Mouse (Mus musculus) kidney, adult 2 months (tissue): ENCODE data around the gene Leng1. TPM values are rescaled to one million over a fixed set of nuclear protein-coding genes. Genes with fewer than 3 reads are reported as not detected.

Experiments
- DNase-seq: peaks from one replicate; pipeline ENCODE4 v3.0.0; 2021
- H3K27ac ChIP-seq: fragments of 200-500 bp; 2 replicates; pipeline ENCODE4 v1.5.1; 2012; ENCODE audit warnings: low read depth, low read length, control low read depth, inconsistent platforms; ENCODE audit not compliant: insufficient read depth
- H3K27me3 ChIP-seq: fragments of 200-500 bp; replicated peaks from 2 replicates; pipeline ENCODE4 v1.6.1; 2012; ENCODE audit warnings: mild to moderate bottlenecking, moderate library complexity, low read length, inconsistent platforms; ENCODE audit not compliant: control insufficient read depth, insufficient read depth
- H3K36me3 ChIP-seq: fragments of 200-500 bp; 2 replicates; pipeline ENCODE4 v1.6.1; 2012; ENCODE audit warnings: mild to moderate bottlenecking, moderate library complexity, low read length, inconsistent platforms; ENCODE audit not compliant: control insufficient read depth, insufficient read depth
- H3K4me1 ChIP-seq: fragments of 200-500 bp; 2 replicates; pipeline ENCODE4 v1.6.1; 2011; ENCODE audit warnings: low read length; ENCODE audit not compliant: control insufficient read depth, insufficient read depth
- H3K4me3 ChIP-seq: fragments of 200-500 bp; 2 replicates; pipeline ENCODE4 v1.5.1; 2011; ENCODE audit warnings: mild to moderate bottlenecking, low read depth, low read length, control low read depth; ENCODE audit not compliant: insufficient read depth
- CTCF ChIP-seq: fragments of 200-500 bp; conservative IDR thresholded peaks from 2 replicates; pipeline ENCODE4 v1.5.1; 2011; ENCODE audit warnings: low read depth, mild to moderate bottlenecking, control low read depth, low read length, moderate library complexity, mixed read lengths; ENCODE audit not compliant: insufficient read depth, insufficient read length
- POLR2A ChIP-seq: fragments of 200-500 bp; IDR thresholded peaks from one replicate; pipeline ENCODE4 v1.6.1; 2011; ENCODE audit warnings: low read depth, low read length, control low read depth
- WGBS: fragments of 180-500 bp; shearing (Covaris S2); methylation state at CpG from one replicate; pipeline ENCODE4 v1.1.7; 2018; 5-methylcytosine and 5-hydroxymethylcytosine counted together
- polyA plus RNA-seq: library from polyadenylated mRNA; depleted of rRNA; stranded (reverse); fragments of >200 nt; gene quantifications from 2 replicates; pipeline ENCODE4 v1.2.3, GENCODE M21; 2012

The Leng1 gene
- polyA plus RNA-seq, 1 experiment: 6.8 TPM

DNA sequence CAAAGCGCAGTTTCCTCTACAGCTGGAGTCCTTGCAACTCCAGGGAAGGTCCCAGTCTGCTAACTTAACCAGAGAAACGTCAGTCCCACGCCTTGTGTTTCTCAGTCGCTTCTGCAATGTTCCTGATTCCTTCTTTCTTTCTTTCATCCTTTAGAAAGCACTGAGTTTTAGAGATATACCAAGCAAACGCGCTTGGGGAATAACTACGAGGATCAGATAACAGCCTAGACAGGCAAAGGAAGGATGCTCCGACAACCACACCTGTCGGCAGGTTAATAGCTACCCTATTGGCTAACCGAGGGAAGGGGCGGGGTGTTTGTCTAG, 21.3 kb downstream of the Leng1 start:
- H3K36me3 ChIP-seq: no peaks in the 10 kb centered on the region
- WGBS: 2% methylated on average over 11 of the region's 11 CpGs
- DNase-seq: no peak

DNA sequence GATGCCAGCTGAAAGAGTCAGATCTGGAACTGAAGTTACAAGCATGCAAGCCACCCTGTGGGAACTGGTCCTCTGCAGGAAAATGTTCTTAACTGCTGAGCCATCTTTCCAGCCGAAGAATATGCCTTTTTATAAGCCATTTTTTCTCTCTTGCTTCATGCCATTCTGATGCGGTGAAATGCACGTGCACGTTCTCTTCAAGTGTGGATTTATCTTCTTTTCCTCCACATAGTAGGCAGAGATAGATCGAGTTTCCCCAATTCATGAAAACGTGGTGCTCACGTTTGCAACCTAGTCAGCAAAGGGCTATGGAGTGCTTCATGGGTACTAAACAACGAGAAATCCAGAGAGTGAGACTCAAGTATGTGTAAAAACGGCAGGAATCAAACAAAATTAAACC, 21.8 kb downstream of the Leng1 start:
- H3K36me3 ChIP-seq: no peaks in the 10 kb centered on the region

More for the DNA sequence above, 21.3 kb downstream of the Leng1 start:
- Histone ChIP-seq H3K27me3 (no peaks in the 10 kb centered on the region), H3K4me1 (peaks cover 14% of the 10 kb centered on the region), H3K27ac (no peak overlapping the region), H3K4me3 (peak overlapping the region; percentile 23)
- TF ChIP-seq CTCF (no peak), POLR2A (no peak)

DNA sequence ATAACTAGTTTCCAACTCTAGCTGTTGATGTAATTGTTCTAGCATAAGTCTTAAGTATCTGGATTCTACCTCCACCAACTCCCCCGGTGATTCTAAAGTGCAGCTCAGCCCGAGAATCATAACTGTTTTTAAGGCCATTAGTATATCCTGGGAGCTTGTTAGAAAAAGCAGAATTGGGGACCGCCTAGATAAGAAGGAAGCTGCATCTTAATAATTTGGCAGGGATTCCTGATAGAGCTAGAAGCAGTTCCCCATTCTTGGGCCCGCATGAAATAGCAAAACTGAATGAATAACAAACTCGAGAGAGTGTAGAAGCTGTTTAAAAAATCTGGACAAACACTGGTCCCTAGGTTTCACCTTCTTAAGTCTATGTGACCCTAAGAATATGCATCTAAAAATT, 22.2 kb downstream of the Leng1 start:
- no peak overlapping the region for H3K4me3 ChIP-seq
- H3K27me3 ChIP-seq: no peaks in the 10 kb centered on the region
- no peak for DNase-seq
- 57% methylated on average over 5 of the region's 5 CpGs for WGBS
- TF ChIP-seq POLR2A (no peak), CTCF (no peak)
- no peak overlapping the region for H3K27ac ChIP-seq
- H3K36me3 ChIP-seq: no peaks in the 10 kb centered on the region
- H3K4me1 ChIP-seq: peaks cover 14% of the 10 kb centered on the region

More for the DNA sequence above, 21.8 kb downstream of the Leng1 start:
- TF ChIP-seq CTCF: no peak
- no peak for TF ChIP-seq POLR2A
- Histone ChIP-seq H3K4me3 (no peak overlapping the region), H3K4me1 (peaks cover 14% of the 10 kb centered on the region), H3K27me3 (no peaks in the 10 kb centered on the region), H3K27ac (no peak overlapping the region)
- 13% methylated on average over 9 of the region's 9 CpGs for WGBS
- no peak for DNase-seq

DNA sequence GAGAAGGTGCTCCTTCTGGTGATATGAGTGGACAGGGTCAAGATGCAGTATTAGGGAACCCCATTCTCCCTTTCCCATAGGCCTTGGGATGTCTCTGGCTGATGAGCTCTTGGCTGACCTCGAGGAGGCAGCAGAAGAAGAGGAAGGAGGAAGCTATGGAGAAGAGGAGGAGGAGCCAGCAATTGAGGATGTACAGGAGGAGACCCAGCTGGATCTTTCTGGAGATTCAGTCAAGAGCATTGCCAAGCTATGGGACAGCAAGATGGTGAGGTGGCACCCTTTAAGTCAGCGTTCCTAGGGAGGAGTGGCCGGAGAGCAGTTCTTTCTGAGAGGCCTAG, 35.2 kb downstream of the Leng1 start:
- Histone ChIP-seq H3K27me3 (no peaks in the 10 kb centered on the region), H3K4me3 (peak overlapping the region; percentile 99), H3K27ac (no peak overlapping the region), H3K36me3 (no peaks in the 10 kb centered on the region), H3K4me1 (peaks cover 10% of the 10 kb centered on the region)
- 41% methylated on average over 3 of the region's 3 CpGs for WGBS
- TF ChIP-seq CTCF (no peak), POLR2A (no peak)
- DNase-seq: no peak

DNA sequence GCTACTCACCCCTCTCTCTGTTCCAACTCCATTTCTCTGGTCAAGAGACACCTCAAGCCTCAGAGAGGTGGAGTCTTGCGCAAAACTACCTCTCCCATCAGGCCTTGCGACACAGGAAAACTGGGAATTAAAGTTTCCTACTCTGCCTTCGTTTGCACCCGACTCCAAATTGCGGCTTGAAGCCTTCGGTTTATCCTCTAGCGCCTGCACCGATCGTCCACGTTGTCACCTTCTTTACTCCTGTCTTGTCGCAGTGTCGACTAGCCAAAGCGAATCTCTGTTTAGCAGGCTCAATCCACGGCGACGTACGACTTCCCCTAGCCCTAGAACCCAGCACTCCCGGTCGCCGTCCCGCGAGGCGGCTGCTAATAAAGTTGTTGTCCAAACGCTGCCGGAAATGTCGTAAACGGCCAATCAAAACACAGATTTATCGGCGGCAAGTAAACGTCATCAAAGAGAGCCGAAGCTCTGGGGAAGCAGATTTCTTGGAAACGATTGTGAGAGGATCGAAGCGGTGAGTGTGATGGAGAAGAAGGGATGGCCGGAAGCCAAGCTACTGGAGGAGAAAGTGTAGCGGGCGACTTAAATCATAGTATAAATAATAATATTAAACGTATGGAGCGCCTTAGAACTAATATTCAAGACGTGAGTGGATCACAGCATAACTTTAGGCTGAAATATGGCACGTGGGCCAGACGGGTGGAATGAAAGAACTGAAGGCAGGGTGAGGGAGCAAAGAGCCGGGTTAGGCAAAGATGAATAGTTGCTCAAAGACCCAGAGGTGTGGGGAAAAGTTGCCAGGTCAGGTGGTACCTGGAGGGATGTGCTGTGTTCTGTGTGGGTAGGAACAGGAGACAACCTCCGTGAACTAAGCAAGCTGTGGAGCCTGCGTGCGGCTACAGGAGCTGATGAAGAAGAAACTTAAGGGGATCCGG, 35.8 kb downstream of the Leng1 start, which contains the start of the genes Tfpt and Prpf31:
TSS of gene Tfpt (minus strand) at position 387 of the 935 bp plus-strand sequence.
TSS of gene Prpf31 (plus strand) at position 443 of the 935 bp plus-strand sequence.
- under 1% methylated on average over 47 of the region's 47 CpGs for WGBS
- TF ChIP-seq POLR2A (peak; percentile 13), CTCF (no peak)

DNA sequence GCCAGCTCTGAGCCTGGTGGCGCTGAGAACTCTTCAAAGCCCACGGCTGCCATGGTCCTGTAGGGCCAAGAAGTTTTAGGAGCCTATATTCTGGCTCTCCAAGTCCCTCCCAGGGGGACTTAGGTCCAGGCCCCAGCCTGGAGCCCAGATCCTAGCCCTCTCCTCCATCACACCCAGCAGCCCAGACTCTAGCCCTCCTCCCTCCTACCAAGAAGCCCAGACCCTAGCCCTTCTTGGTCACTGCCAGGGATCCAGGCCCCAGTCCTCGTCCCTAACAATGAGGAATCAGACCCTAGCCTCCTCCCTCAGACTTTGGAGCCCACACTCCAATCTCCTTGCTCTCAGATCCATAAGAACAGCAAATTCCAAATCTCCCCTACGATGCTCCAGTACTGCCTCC, 36.6 kb downstream of the Leng1 start:
- Histone ChIP-seq H3K4me1 (peaks cover 10% of the 10 kb centered on the region), H3K4me3 (peak overlapping the region; percentile 99), H3K27ac (peak overlapping the region; percentile 99; the same call in 1 of the 2 replicates), H3K36me3 (no peaks in the 10 kb centered on the region), H3K27me3 (no peaks in the 10 kb centered on the region)
- WGBS: 29% methylated on average over 4 of the region's 4 CpGs
- TF ChIP-seq CTCF (no peak), POLR2A (no peak)
- DNase-seq: no peak

More for the DNA sequence above, 35.8 kb downstream of the Leng1 start, which contains the start of the genes Tfpt and Prpf31:
- no peaks in the 10 kb centered on the region for H3K27me3 ChIP-seq
- H3K4me1 ChIP-seq: peaks cover 10% of the 10 kb centered on the region
- H3K4me3 ChIP-seq: peak within 1 kb of the TSS; percentile 99
- peak within 1 kb of the TSS; percentile 99 for H3K27ac ChIP-seq
- H3K36me3 ChIP-seq: no peaks in the 10 kb centered on the region
- DNase-seq: peak; percentile 97

DNA sequence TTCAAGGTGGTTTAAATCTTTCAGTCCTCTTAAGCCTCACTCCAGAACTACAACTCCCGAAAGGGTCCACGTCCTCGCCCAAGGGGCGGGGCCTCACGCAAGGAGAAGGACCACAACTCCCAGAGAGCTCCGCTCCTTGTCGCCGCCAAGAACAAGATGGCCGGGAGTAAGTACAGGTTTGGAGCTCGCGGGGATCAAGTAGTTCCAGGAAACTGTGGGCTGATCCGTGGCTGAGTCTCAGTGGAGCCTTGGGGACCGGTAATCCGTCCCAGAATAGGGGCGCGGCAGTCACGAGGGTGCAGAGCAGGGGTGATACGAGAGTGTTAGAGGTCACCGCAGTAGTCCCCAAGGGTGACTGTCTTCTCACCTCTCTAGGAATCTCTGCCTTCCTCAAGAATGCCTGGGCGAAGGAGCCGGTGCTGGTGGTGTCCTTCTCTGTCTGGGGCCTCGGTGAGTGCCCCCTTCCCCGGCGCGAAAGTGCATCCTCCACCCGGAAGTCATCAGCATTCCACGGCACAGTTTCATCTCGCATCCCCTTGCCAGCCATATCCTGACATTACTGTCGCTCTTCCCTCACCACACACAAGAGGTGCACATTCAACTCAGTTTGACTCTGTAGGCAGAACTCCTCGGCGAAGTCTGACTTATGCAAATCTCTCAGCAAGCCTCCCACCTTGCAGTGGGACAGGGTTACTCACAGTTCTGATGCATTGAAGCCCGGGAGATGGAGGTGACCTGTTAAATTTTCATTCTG, 48.2 kb downstream of the Leng1 start, which contains the start of gene Ndufa3:
TSS of gene Ndufa3 (plus strand) at position 132 of the 754 bp plus-strand sequence.
- Histone ChIP-seq H3K4me1 (no peaks in the 10 kb centered on the region), H3K36me3 (no peaks in the 10 kb centered on the region; the same call in 1 of the 2 replicates), H3K4me3 (peak within 1 kb of the TSS; percentile 86), H3K27ac (peak within 1 kb of the TSS; percentile 87), H3K27me3 (no peaks in the 10 kb centered on the region)
- DNase-seq: peak; percentile 94
- TF ChIP-seq CTCF (no peak), POLR2A (peak; percentile 65)
- 1% methylated on average over 32 of the region's 32 CpGs for WGBS
